Mouse (Mus musculus) CD8-positive naive resting alpha-beta T cell, adult 57 days (primary cell): ENCODE results near the gene Tent5c. TPM values are rescaled to one million over a fixed set of nuclear protein-coding genes. Genes with fewer than 3 reads are reported as not detected.

Experiments
- total RNA-seq: library from RNA; stranded (reverse); gene quantifications from one replicate; pipeline ENCODE4 v1.2.4, GENCODE M21; 2023

Gene Tent5c
- 69.5 TPM for total RNA-seq

DNA sequence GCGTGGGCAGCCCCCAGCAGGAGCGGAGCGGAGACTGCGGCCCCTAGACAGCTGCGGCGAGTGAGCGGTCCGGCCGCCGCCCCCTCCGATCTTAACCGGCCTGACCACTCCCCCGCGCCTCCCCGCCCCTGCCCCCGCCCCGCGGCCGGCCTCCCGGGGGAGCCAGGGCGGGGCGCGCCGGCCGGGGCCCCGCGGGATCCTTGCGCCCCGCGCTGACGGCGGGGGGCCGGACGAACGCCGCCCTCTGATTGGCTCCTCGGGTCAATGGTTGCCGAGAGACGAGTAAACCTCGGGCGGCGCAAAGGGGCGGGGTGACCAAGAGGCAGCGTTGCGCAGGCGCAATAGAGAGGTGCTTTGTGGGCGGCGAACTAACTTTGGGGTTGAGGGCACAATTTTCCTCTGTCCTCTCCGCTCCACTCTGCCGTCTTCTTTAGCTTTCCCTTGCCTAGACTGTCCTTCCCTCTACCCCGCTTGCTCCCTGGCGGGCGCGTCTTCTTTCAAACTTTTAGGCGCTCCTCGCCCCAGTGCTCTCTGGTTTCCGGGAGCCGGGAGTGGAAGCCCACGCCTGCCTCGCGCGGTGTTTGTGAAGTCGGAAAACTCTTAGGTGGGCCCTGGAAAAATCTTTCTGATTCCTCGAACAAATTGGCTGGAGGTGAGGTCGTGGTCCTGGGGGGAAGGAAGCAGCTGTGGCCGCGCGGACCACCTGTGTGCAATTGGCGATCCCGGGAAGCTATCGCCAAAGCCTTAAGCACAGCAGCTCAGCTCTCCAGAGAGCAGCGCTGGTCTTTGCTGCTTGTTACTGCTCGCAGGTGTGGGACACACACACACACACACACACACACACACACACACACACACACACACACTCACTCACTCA lies at the start of gene Tent5c:
Gene Tent5c, minus strand, starts transcription at position 192 of the 877 bp plus-strand sequence.

Other genes with a start within 250 kb of the Tent5c start
- gene Man1a2, start 196.2 kb upstream of the Tent5c start, total RNA-seq: 112 TPM